Mouse (Mus musculus) cortical plate, adult 2 months (tissue): Measurements from ENCODE around the gene Oxnad1.

ENCODE experiments used
- CTCF ChIP-seq: fragments of 200-500 bp; IDR thresholded peaks from 2 replicates; pipeline ENCODE4 v1.5.1; 2011; ENCODE audit warnings: mild to moderate bottlenecking, control low read depth, low read length; ENCODE audit not compliant: insufficient read depth; ENCODE audit errors: extremely low read depth
- POLR2A ChIP-seq: fragments of 200-500 bp; IDR thresholded peaks from 2 replicates; pipeline ENCODE4 v1.6.1; 2011; ENCODE audit warnings: mild to moderate bottlenecking, low read length, control low read depth; ENCODE audit not compliant: insufficient read depth; ENCODE audit errors: extremely low read depth

DNA sequence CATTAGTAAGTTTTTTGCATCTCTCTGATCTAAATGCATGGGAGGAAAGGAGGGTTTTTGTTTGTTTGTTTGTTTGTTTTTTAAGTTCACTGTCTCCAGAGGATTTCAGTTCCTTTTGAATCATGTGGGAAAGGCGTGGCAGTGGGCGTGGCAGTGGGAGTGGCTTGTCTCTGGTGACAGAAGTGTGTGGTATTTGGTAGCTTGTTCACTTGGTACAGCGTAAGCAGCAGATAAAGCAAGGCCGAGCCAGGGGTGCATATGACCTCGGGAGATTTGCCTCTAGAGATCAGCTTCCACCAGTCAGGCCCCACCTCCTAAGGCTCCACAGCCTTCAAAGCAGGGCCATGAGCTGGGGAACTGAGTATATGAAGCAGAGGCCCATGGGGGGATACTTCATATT lies 31.3 kb upstream of the Oxnad1 start:
- TF ChIP-seq CTCF: no peak
- TF ChIP-seq POLR2A: no peak
